Mouse (Mus musculus) left cerebral cortex, adult 9 months (tissue): ENCODE measurements at regions not wholly inside any gene's neighbourhood (a gene's known extent, or its start where the extent isn't known, plus 50 kb on each side); places are given as distances from the start of the nearest gene placed in this dataset.
A peak's percentile ranks its signal among the peaks of the same experiment; 100 is the strongest.

Source experiments
- DNase-seq, 2 experiments: peaks; one replicate each; pipeline ENCODE4 v3.0.0; 2022; ENCODE audit warnings: low spot score in 2 of 2

DNA sequence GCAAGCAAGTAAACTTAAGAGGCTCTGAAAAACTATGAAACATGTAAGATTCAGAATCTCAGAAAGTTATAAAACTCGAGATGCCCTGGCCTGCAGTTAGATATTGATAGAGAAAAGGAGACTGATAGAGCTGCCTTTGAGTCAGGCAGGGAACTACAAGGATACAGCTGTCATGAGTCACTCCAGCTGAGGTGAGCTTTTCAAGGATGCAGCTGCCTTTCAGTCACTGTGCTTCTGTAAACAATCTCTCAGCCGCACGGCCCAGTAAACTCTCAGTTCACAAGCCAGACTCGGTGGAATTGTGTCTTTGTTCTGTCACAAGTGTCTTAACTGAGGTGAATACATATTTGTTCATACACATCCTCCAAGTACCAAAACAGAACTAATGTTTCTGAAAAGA is 334.9 kb upstream of the Rsrc1 start:
- no peak for DNase-seq

DNA sequence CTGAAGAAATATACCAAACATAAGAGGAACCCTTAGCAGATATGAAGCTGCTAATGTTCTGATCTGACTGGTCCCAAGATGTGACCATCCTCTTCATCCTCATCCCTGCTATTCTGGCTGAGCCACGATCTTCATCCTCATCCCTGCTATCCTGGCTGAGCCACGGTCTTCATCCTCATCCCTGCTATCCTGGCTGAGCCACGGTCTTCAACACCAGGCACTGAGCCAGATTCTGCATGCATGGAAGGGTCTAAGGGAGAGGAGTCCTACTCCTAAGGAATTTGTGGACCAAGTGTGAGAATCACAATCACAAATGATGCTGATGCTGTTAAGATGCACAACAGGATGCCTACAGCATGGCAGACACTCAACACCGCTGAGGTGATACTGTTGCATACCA is 331.9 kb upstream of the Rsrc1 start:
- DNase-seq = no peak

DNA sequence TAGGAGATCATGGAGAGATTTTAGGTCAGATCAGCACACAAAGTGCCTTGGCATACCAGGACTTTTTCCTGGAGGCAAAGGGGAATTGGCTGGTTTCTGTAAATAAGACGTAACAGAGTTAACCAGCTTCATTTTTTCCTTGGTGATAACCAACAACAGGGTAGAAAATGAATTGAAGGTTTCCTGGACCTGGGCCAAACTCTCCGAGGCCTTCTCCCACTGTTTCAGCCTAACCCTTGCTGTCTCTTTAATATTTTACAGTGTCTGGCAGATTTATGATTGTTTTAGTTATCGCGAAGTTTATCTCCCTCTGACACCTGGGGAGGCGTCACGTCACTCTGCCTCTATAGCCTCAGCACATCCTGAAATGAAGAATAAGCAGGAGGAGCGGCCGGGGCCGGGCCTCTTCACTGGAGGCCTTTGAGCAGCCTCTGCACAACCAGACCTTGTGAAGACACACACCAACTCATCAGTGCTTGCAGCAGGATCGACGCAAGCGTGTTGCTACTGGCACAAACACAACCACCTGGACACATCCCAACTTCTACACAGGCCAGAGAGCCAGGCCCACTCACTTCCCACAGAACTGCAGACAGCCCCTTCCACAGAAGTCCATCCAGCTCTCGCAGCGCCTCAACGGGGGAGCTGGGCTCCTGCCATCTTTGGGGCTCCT is 331.0 kb upstream of the Rsrc1 start:
- DNase-seq = peak in 1 of 2 experiments; percentile 3

GRCm38 (mm10) chr3:66650749-66651472 is 330.3 kb upstream of the Rsrc1 start:
- no peak for DNase-seq

DNA sequence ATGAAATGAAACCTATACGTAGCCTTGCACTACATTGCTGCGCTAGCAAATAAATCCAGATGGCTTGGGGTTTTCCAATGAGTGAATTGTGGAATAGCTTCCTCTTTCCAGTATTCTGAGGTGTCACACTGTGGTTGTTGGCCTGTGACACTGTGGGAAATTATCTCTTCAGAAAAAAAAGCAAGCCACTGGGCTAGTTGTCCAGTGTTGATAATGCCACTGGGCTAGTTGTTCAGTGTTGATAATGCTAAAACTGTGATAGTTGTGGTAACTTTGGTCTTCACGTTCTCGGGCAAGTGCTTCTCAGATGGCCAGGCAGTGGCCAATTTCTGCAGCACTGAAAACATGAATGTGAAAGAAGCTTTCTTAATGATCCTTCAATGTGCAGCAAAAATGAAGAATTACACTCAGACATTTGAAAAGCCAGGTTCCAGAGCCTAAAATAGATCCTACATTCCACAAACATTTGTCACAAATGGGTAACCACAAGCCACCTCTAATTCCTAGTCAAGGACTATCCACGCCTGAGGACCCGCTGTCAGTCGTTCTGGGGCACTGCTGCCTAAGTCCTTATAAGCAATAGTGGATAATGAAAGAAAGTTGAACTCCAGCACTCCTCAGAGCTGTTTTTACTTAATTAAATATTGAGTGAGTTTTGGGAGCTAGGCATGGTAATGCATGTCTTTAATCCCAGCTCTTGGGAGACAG is 328.9 kb upstream of the Rsrc1 start:
- DNase-seq = no peak

- DNase-seq = no peak
Measured at GRCm38 (mm10) chr3:66653961-66654360, 327.2 kb upstream of the Rsrc1 start.

GRCm38 (mm10) chr3:66654860-66655259 is 326.3 kb upstream of the Rsrc1 start:
- DNase-seq = no peak

- DNase-seq = no peak
Measured at GRCm38 (mm10) chr3:66656458-66656857, 324.7 kb upstream of the Rsrc1 start.

DNA sequence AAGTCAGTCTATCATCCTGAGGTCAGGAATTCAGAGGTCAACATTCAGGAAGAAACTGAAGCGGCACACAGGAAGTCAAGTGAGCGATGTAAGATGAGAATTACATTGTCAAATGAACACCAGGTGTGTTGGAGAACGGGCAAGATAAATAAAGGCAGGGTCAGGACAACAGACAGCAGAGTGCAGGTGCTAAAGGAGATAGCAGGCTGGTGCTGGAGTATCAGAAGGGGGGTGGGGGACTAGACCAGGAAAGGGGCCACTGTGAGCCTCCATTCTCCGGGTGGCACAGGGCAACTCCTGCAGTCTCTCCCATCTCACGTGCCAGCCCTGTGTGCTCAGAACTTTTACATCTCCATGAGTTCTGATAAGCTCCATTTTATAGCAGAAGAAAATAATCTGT is 320.6 kb upstream of the Rsrc1 start:
- DNase-seq = no peak

DNA sequence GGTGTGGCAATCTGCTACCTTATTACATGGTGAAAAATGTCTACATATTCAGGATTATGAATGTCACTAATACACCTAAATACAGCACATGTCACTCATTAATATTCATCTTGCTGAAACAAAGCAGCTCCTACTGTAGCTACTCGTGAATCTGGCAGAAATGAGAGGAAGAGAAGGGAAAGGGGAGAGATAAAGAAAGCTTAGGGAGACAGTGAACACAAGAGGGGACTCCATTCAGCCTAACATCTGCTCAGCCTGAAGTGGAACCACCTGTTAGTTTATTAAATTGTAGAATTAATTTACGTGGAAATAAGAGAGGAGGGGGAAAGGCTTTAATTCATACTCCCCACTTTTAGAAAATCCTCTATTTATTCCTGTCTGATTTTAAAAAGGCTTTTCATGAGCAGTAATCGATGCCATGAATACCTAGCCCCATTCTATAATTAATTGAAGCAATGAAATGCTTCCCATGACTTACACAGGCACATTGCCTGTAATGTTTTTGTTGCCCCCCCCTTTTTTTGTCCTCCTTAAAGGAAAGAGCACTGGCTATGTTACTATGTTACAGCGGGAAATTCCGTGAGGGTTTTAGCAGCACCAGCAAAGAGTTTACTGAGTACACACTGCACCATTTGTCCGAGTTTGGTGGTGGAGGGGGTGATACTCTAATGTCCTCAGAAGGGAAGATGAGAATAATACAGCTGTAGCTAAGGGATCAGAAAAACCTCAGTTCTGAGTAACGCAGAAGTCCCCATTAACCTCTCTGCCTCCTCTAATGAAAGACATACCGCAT is 319.2 kb upstream of the Rsrc1 start:
- no peak for DNase-seq

DNA sequence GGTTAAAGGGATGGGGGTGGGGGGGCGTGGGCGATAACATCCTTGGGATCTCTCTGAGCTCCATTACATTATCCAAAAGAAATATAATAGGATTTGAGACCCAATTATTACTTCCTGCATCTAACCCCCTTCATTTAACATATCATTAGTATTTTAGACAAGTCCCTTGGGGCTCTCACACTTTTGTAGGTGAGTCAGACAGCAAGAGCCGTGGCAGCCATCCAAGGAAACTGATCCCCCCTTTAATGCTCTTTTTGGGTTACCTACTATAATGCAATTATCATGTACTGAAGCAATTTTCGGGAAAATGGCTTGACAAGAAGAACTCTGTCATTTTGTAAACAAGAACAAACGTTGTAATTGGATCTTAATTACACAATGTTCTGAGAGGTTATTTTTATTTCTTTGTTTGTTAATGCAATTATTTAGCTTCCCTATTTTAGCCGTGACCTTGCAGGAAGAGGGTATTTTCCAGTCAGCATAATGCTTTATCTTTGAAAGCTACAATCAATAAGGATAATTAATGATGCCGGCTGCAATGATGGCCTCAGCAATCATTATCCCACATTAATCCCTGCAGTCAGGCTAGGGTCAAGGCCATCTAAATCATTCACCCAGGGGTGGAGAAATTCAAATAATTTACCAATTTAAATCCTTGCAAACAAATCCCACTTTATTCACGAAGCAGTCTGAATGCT is 297.5 kb upstream of the Rsrc1 start:
- no peak for DNase-seq

DNA sequence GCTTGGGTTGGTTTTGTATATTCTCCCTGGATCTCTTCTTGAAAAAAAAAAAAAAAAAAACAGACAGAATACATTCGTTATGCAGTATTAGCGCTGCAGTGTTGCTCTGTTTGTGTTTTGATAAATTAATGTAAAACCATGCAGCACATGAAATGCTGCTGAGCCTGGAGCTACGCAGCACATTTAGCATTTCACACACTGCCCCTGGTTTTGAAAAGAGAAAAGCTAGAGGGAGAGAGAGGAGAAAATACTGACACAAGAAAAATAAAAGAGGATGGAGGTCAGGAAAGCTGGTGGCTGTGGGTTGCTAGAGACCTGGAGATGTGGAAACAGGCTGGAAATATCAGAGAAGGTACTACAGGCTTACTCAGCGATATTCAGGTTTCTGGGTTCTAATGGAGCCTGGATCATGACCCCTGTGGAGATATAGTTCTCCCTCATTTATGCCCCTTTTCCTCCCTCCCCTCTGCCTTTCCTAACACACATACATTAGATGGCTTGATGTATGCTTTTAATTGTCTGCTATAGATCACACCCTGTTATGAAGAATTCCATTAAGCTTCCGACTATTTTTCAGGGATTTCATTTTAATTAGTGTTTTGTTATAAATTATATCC is 296.8 kb upstream of the Rsrc1 start:
- DNase-seq = no peak

GRCm38 (mm10) chr3:66685136-66685535 is 296.1 kb upstream of the Rsrc1 start:
- no peak for DNase-seq

- DNase-seq = no peak
Measured at GRCm38 (mm10) chr3:66687126-66687525, 294.1 kb upstream of the Rsrc1 start.

DNA sequence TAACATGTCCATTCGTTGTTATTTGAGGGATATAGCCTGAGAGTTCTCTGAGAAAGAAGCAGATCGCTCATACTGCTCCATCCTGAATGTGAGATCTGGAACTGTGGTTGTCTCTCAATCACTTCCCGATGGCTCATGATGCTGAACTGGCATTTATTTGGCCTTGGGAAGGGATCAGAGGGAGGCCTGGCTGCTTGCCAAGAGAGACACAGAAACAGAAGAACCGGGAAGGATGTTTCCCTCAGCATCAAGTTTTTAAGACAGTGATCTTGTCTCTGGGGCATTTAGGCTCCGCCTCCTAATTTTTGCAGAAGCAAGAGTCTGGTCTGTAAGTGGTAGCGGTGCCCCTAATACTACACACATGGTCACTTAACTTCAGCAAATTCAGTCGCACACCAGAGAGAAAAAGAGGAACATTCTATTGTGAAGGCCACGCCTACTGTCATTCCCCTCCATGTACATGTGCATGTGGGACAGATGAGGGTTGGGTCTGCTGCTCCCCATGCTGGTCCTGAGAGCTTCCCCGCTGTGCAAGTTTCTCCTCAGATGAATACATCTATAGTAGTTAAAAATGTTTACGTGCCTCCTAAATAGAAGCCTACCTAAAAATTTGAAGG is 290.2 kb upstream of the Rsrc1 start:
- DNase-seq = no peak

- no peak for DNase-seq
Measured at GRCm38 (mm10) chr3:66695125-66695524, 286.1 kb upstream of the Rsrc1 start.

- no peak for DNase-seq
Measured at GRCm38 (mm10) chr3:66695661-66696253, 285.4 kb upstream of the Rsrc1 start.

DNA sequence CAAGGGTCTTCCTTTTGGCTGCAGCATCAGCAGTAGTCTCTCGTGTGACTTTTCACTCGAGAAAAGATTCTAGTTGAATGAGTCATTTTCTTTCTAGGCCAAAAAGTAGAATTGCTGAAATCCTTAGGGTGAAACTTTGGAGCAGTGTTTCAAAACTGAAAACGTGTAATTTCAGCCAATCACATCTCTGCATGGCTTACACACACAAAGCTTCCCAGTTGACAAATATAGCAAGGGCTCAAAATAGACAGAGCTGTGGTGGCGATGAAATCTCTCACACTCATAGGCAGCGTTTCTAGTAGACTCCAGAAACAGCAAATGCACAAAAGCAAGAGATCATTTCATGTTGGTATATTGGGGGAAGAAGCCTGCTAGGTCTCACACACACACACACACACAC is 283.1 kb upstream of the Rsrc1 start:
- peak; percentile 13 to 19 for DNase-seq

DNA sequence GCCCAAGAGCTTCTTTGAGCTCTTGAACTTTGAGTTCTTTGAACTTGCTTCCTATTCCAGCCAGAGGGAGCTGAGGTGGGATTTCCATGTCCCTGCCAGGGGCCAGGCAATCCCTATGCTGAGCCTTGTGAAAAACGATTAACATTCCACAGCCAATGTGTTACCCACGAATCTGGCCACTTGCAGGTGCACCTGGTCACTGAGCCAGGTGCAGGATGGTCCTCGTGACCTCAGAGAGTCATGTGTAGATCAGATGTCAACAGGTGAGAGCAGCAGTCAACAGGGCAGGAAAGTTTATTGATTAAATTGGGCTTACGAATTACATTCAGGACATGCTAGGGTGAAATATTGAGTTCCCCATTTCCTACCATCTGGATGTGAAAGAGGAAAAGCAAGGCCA is 275.4 kb upstream of the Rsrc1 start:
- DNase-seq = no peak

DNA sequence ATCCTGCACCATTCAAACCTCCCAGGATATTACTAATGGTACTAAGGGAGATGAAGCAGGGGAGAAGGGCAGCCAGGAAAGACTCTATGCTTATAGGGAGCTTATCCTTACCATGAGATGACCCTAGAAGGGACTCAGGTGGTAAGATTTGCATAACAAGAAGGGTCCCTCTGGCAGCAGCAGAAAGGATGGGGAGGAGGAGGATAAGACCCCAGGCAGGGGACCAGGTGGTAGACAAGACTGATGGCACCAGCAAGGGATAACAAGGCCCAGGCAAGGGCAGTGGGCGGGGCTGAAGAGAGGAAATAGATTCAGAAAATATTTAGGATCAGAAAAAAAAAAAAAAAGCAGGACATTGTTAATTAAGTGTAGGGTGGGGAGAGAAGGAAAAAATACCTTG is 245.7 kb upstream of the Rsrc1 start:
- DNase-seq = no peak
